ENCODE assay signal across 8 mouse cellular contexts in the genomic region with DNA sequence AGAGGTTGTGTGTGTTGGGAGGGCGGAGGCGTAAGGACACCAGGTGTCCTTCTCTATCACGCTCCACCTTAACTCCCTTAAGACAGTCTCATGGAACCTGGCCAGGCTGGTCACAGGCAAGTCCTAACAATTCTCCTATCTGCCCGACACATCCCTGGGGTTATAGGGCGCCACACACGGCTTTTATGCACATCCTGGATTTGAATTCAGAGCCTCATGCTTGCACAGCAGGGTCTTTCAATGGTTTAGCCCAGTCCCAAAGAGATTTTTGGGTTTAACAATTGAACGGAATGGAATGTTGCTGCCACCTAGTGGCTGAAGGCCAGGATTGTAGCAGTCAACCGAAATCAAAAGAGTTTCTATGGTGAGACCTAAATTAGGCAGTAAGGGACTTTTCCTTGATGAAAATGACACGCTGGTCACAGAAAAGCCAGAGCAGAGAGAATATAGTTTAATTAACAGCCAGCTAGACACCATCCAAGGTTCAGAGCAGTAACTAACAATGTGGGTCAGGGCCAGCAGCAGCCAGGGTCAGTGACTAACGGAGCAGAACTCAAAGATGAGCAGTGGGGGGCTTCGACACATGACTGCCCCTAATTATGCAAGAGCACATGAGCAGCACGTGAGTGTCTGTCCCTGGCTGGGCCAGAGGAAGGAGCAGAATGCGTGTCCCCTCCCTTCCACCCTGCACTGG. TPM values are rescaled to one million over a fixed set of nuclear protein-coding genes. Genes with fewer than 3 reads are reported as not detected.
DNase-seq lines count a peak whose midpoint lies in the region; ATAC-seq lines count a peak whose summit lies in the region.

No protein-coding gene starts in this region.

- H3K9ac ChIP-seq in hindbrain, embryonic 15.5 days, result no peak overlapping the region

- H3K4me2 ChIP-seq in hindbrain, embryonic 15.5 days, result peak overlapping the region; percentile 48

- peak; percentile 28 for DNase-seq in ovary, postnatal 36 days (ENCODE audit: low spot score)
- no peak for DNase-seq in ovary, adult 18-20 months (ENCODE audit: low spot score)
- DNase-seq in cerebellum, postnatal 14 days, result peak; percentile 84 to 86
- peak; percentile 37 to 58 for DNase-seq in frontal cortex, postnatal 25 days (ENCODE audit: low spot score in 2 of 2)
- peak; percentile 50 to 59 for DNase-seq in layer of hippocampus, postnatal 36 days
- peak; percentile 69 for DNase-seq in right cerebral cortex, postnatal 4 days

- ATAC-seq in hindbrain, embryonic 15.5 days (ENCODE audit: low FRiP score, low read depth), result peak; percentile 76

- H3K36me3 ChIP-seq in hindbrain, embryonic 15.5 days, result no peaks in the 10 kb centered on the region
- H3K36me3 ChIP-seq in megakaryocyte, embryonic 14.5 days (replicated peaks; ENCODE audit: low read length), result no peaks in the 10 kb centered on the region

- peaks cover 17% of the 10 kb centered on the region for H3K4me1 ChIP-seq in hindbrain, embryonic 15.5 days (replicated peaks)
- H3K4me1 ChIP-seq in megakaryocyte, embryonic 14.5 days, result peaks cover 48% of the 10 kb centered on the region

- peak overlapping the region; percentile 50; the same call in 1 of the 2 replicates for H3K27ac ChIP-seq in hindbrain, embryonic 15.5 days (replicated peaks)

- peak overlapping the region; percentile 22 for H3K4me3 ChIP-seq in hindbrain, embryonic 15.5 days
- peak overlapping the region; percentile 82 for H3K4me3 ChIP-seq in megakaryocyte, embryonic 14.5 days (replicated peaks)

- H3K9me3 ChIP-seq in hindbrain, embryonic 15.5 days, result no peaks in the 10 kb centered on the region
- H3K9me3 ChIP-seq in megakaryocyte, embryonic 14.5 days, result no peaks in the 10 kb centered on the region

- H3K27me3 ChIP-seq in hindbrain, embryonic 15.5 days, result no peaks in the 10 kb centered on the region
- H3K27me3 ChIP-seq in megakaryocyte, embryonic 14.5 days (replicated peaks), result no peaks in the 10 kb centered on the region

- 12% methylated on average over 13 of the region's 13 CpGs for WGBS in hindbrain, embryonic 15.5 days

RNA-seq across cellular contexts. Expression of a gene that starts 13.9 kb away (rescaled TPM):
- polyA plus RNA-seq in hindbrain, embryonic 15.5 days (2015; fragmentation: Nextera tagmentation; extraction: Ambion mirVana), result 2.8 and 3.1 TPM in 2 replicates
- 10 to 100 TPM; 11.7 to 13.0 TPM for total RNA-seq in layer of hippocampus, postnatal 36 days (2021)
- polyA plus RNA-seq in megakaryocyte, embryonic 14.5 days (2012; ENCODE audit: insufficient read depth, low replicate concordance), result 7.0 and 25.9 TPM in 2 replicates

RNA-seq across cellular contexts. Expression of a gene that starts 38.3 kb away (rescaled TPM):
- 12.4 and 13.1 TPM in 2 replicates for polyA plus RNA-seq in hindbrain, embryonic 15.5 days (2015; fragmentation: Nextera tagmentation; extraction: Ambion mirVana)
- total RNA-seq in layer of hippocampus, postnatal 36 days (2021), result 10 to 100 TPM; 22.0 to 24.8 TPM
- 0.71 and 2.2 TPM in 2 replicates for polyA plus RNA-seq in megakaryocyte, embryonic 14.5 days (2012; ENCODE audit: insufficient read depth, low replicate concordance)
